Mouse (Mus musculus): Measurements from ENCODE around the gene Dpysl4. TPM values are rescaled to one million over a fixed set of nuclear protein-coding genes. Genes with fewer than 3 reads are reported as not detected.
A peak's percentile ranks its signal among the peaks of the same experiment; 100 is the strongest.

Gene Dpysl4
- polyA plus RNA-seq, 1 experiment from 2014 or later = 123 TPM

GRCm38 (mm10) chr7:139093124-139093523 lies 7.3 kb downstream of the Dpysl4 start:
- ATAC-seq (no peak), DNase-seq (ENCODE audit: low spot score) (no peak)
- H3K27me3 ChIP-seq (replicated peaks; ENCODE audit: control insufficient read depth, insufficient read depth, low read length) = no peaks in the 10 kb centered on the region
- peaks cover 73% of the 10 kb centered on the region for H3K36me3 ChIP-seq (ENCODE audit: control insufficient read depth, insufficient read depth, low read length)
- H3K4me3 ChIP-seq (ENCODE audit: low read depth, low read length) = no peak overlapping the region
- H3K9me3 ChIP-seq (replicated peaks; ENCODE audit: control insufficient read depth, low read length) = no peaks in the 10 kb centered on the region
- H3K4me2 ChIP-seq (ENCODE audit: low read length) = no peak overlapping the region
- 93% methylated on average over 5 of the region's 5 CpGs for WGBS
- H3K4me1 ChIP-seq (ENCODE audit: control insufficient read depth, insufficient read depth, low read length) = 0 out of 2 replicates have a peak, but pooled peaks cover 2% of the 10 kb centered on the region
- H3K9ac ChIP-seq (ENCODE audit: low read length) = no peak overlapping the region
- no peak overlapping the region for H3K27ac ChIP-seq (ENCODE audit: low read depth, low read length)

- DNase-seq (ENCODE audit: low spot score) (no peak), ATAC-seq (no peak)
- H3K4me2 ChIP-seq (ENCODE audit: low read length) = no peak overlapping the region
- H3K9me3 ChIP-seq (replicated peaks; ENCODE audit: control insufficient read depth, low read length) = no peaks in the 10 kb centered on the region
- no peaks in the 10 kb centered on the region for H3K27me3 ChIP-seq (replicated peaks; ENCODE audit: control insufficient read depth, insufficient read depth, low read length)
- no peak overlapping the region for H3K4me3 ChIP-seq (ENCODE audit: low read depth, low read length)
- H3K9ac ChIP-seq (ENCODE audit: low read length) = no peak overlapping the region
- H3K36me3 ChIP-seq (ENCODE audit: control insufficient read depth, insufficient read depth, low read length) = peaks cover 80% of the 10 kb centered on the region
- 88% methylated on average over 7 of the region's 7 CpGs for WGBS
- H3K4me1 ChIP-seq (ENCODE audit: control insufficient read depth, insufficient read depth, low read length) = 0 out of 2 replicates have a peak, but pooled peaks cover 2% of the 10 kb centered on the region
- H3K27ac ChIP-seq (ENCODE audit: low read depth, low read length) = no peak overlapping the region
Measured at GRCm38 (mm10) chr7:139093781-139094180, 8.0 kb downstream of the Dpysl4 start.

GRCm38 (mm10) chr7:139094761-139095160 lies 9.0 kb downstream of the Dpysl4 start:
- Histone ChIP-seq H3K27ac (ENCODE audit: low read depth, low read length) (no peak overlapping the region), H3K9me3 (replicated peaks; ENCODE audit: control insufficient read depth, low read length) (no peaks in the 10 kb centered on the region), H3K4me2 (ENCODE audit: low read length) (no peak overlapping the region), H3K9ac (ENCODE audit: low read length) (no peak overlapping the region), H3K4me1 (ENCODE audit: control insufficient read depth, insufficient read depth, low read length) (0 out of 2 replicates have a peak, but pooled peaks cover 2% of the 10 kb centered on the region), H3K36me3 (ENCODE audit: control insufficient read depth, insufficient read depth, low read length) (peaks cover 81% of the 10 kb centered on the region), H3K27me3 (replicated peaks; ENCODE audit: control insufficient read depth, insufficient read depth, low read length) (no peaks in the 10 kb centered on the region), H3K4me3 (ENCODE audit: low read depth, low read length) (no peak overlapping the region)
- ATAC-seq (no peak), DNase-seq (ENCODE audit: low spot score) (no peak)
- WGBS = 87% methylated on average over 6 of the region's 6 CpGs

- no peak overlapping the region for H3K4me2 ChIP-seq (ENCODE audit: low read length)
- no peak overlapping the region for H3K9ac ChIP-seq (ENCODE audit: low read length)
- peaks cover 83% of the 10 kb centered on the region for H3K36me3 ChIP-seq (ENCODE audit: control insufficient read depth, insufficient read depth, low read length)
- 0 out of 2 replicates have a peak, but pooled peaks cover 2% of the 10 kb centered on the region for H3K4me1 ChIP-seq (ENCODE audit: control insufficient read depth, insufficient read depth, low read length)
- WGBS = 87% methylated on average over 7 of the region's 7 CpGs
- no peak overlapping the region for H3K27ac ChIP-seq (ENCODE audit: low read depth, low read length)
- no peak overlapping the region for H3K4me3 ChIP-seq (ENCODE audit: low read depth, low read length)
- no peaks in the 10 kb centered on the region for H3K27me3 ChIP-seq (replicated peaks; ENCODE audit: control insufficient read depth, insufficient read depth, low read length)
- ATAC-seq (no peak), DNase-seq (ENCODE audit: low spot score) (no peak)
- no peaks in the 10 kb centered on the region for H3K9me3 ChIP-seq (replicated peaks; ENCODE audit: control insufficient read depth, low read length)
Measured at GRCm38 (mm10) chr7:139095282-139095681, 9.5 kb downstream of the Dpysl4 start.

GRCm38 (mm10) chr7:139096399-139096798 lies 10.6 kb downstream of the Dpysl4 start:
- WGBS = 90% methylated on average over 6 of the region's 6 CpGs
- H3K27me3 ChIP-seq (replicated peaks; ENCODE audit: control insufficient read depth, insufficient read depth, low read length) = no peaks in the 10 kb centered on the region
- no peaks in the 10 kb centered on the region for H3K4me1 ChIP-seq (ENCODE audit: control insufficient read depth, insufficient read depth, low read length)
- no peak overlapping the region for H3K9ac ChIP-seq (ENCODE audit: low read length)
- no peak overlapping the region for H3K4me3 ChIP-seq (ENCODE audit: low read depth, low read length)
- no peak overlapping the region for H3K27ac ChIP-seq (ENCODE audit: low read depth, low read length)
- H3K36me3 ChIP-seq (ENCODE audit: control insufficient read depth, insufficient read depth, low read length) = peaks cover 72% of the 10 kb centered on the region
- no peaks in the 10 kb centered on the region for H3K9me3 ChIP-seq (replicated peaks; ENCODE audit: control insufficient read depth, low read length)
- no peak overlapping the region for H3K4me2 ChIP-seq (ENCODE audit: low read length)
- DNase-seq (ENCODE audit: low spot score) = no peak
- no peak for ATAC-seq

GRCm38 (mm10) chr7:139100531-139101095 lies 14.8 kb downstream of the Dpysl4 start:
- Histone ChIP-seq H3K36me3 (ENCODE audit: control insufficient read depth, insufficient read depth, low read length) (peaks cover 39% of the 10 kb centered on the region), H3K4me1 (ENCODE audit: control insufficient read depth, insufficient read depth, low read length) (no peaks in the 10 kb centered on the region), H3K4me2 (ENCODE audit: low read length) (no peak overlapping the region), H3K4me3 (ENCODE audit: low read depth, low read length) (no peak overlapping the region), H3K9me3 (replicated peaks; ENCODE audit: control insufficient read depth, low read length) (no peaks in the 10 kb centered on the region), H3K27ac (ENCODE audit: low read depth, low read length) (no peak overlapping the region), H3K9ac (ENCODE audit: low read length) (no peak overlapping the region), H3K27me3 (replicated peaks; ENCODE audit: control insufficient read depth, insufficient read depth, low read length) (no peaks in the 10 kb centered on the region)
- DNase-seq (ENCODE audit: low spot score) = no peak
- no peak for ATAC-seq
- 72% methylated on average over 12 of the region's 12 CpGs for WGBS

- Histone ChIP-seq H3K36me3 (ENCODE audit: control insufficient read depth, insufficient read depth, low read length) (peaks cover 32% of the 10 kb centered on the region), H3K27me3 (replicated peaks; ENCODE audit: control insufficient read depth, insufficient read depth, low read length) (no peaks in the 10 kb centered on the region), H3K4me1 (ENCODE audit: control insufficient read depth, insufficient read depth, low read length) (no peaks in the 10 kb centered on the region), H3K4me3 (ENCODE audit: low read depth, low read length) (no peak overlapping the region), H3K9me3 (replicated peaks; ENCODE audit: control insufficient read depth, low read length) (no peaks in the 10 kb centered on the region), H3K27ac (ENCODE audit: low read depth, low read length) (no peak overlapping the region), H3K9ac (ENCODE audit: low read length) (no peak overlapping the region), H3K4me2 (ENCODE audit: low read length) (no peak overlapping the region)
- WGBS = 78% methylated on average over 10 of the region's 10 CpGs
- ATAC-seq = no peak
- DNase-seq (ENCODE audit: low spot score) = no peak
Measured at GRCm38 (mm10) chr7:139101286-139101804, 15.5 kb downstream of the Dpysl4 start.

GRCm38 (mm10) chr7:139101826-139102225 lies 16.0 kb downstream of the Dpysl4 start:
- Histone ChIP-seq H3K36me3 (ENCODE audit: control insufficient read depth, insufficient read depth, low read length) (peaks cover 27% of the 10 kb centered on the region), H3K27ac (ENCODE audit: low read depth, low read length) (no peak overlapping the region), H3K4me2 (ENCODE audit: low read length) (no peak overlapping the region), H3K9ac (ENCODE audit: low read length) (no peak overlapping the region), H3K9me3 (replicated peaks; ENCODE audit: control insufficient read depth, low read length) (no peaks in the 10 kb centered on the region), H3K4me3 (ENCODE audit: low read depth, low read length) (no peak overlapping the region), H3K27me3 (replicated peaks; ENCODE audit: control insufficient read depth, insufficient read depth, low read length) (no peaks in the 10 kb centered on the region), H3K4me1 (ENCODE audit: control insufficient read depth, insufficient read depth, low read length) (no peaks in the 10 kb centered on the region)
- no peak for DNase-seq (ENCODE audit: low spot score)
- 75% methylated on average over 3 of the region's 3 CpGs for WGBS
- no peak for ATAC-seq

GRCm38 (mm10) chr7:139103960-139104381 lies 18.2 kb downstream of the Dpysl4 start:
- Histone ChIP-seq H3K27ac (ENCODE audit: low read depth, low read length) (no peak overlapping the region), H3K4me2 (ENCODE audit: low read length) (no peak overlapping the region), H3K27me3 (replicated peaks; ENCODE audit: control insufficient read depth, insufficient read depth, low read length) (no peaks in the 10 kb centered on the region), H3K4me1 (ENCODE audit: control insufficient read depth, insufficient read depth, low read length) (no peaks in the 10 kb centered on the region), H3K9me3 (replicated peaks; ENCODE audit: control insufficient read depth, low read length) (no peaks in the 10 kb centered on the region), H3K4me3 (ENCODE audit: low read depth, low read length) (no peak overlapping the region), H3K9ac (ENCODE audit: low read length) (no peak overlapping the region), H3K36me3 (ENCODE audit: control insufficient read depth, insufficient read depth, low read length) (peaks cover 10% of the 10 kb centered on the region; the same call in 1 of the 2 replicates)
- DNase-seq (ENCODE audit: low spot score) = no peak
- WGBS = 57% methylated on average over 10 of the region's 10 CpGs
- peak; percentile 47 for ATAC-seq

All from forebrain, embryonic 14.5 days (tissue).